Mouse (Mus musculus): ENCODE results near the gene Wwox. TPM values are rescaled to one million over a fixed set of nuclear protein-coding genes. Genes with fewer than 3 reads are reported as not detected.

The Wwox gene
- total and polyA plus RNA-seq, 3 experiments, result 7.8 to 11.5 (median 9.1) TPM

DNA sequence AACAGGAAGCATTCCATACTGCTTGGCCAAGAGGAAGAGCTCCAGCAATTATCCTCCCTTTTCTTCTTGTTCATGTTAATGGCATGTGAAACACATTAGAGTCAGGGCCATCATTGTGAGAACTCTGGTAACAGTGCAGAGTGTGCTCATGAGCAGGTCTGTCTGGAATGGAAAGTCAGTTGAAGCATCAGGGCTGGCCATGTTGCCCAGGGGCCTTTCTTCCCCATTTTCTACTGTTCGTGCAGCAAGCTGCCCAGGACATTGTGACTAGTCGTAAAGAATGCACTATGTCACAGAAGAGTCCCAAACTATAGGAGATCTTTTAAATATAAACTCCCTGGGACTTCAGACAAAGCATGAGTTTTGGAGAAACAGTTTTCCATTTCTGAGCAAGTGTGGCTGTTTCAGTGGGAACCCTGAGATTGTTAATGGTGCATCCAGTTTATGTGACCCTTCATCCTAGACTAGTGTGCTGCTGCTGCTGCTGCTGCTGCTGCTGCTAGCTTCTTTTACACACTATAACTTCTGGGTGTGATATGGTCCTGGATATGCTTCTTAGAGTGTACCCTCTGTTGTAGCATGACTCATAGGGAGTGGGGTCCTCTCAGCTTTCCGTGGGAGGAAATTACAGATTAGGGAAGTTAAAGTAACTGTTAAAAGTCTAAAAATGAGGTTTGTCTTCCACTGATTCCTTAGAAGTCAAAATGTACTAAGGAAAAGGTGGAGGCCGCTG is 133.7 kb downstream of the Wwox start:
- dilution Hi-C loops (cut with MboI; ENCODE audit: extremely low pct_ligation_motif_present, extremely low pct_unique_long_range_greater_than_20kb, low sequenced_read_pairs) (no loop called here), in situ Hi-C loops (cut with MboI; ENCODE audit: low pct_ligation_motif_present, low pct_unique_long_range_greater_than_20kb, low sequenced_read_pairs) (no loop called here)
- no peaks in the 10 kb centered on the region for H3K79me2 ChIP-seq (replicated peaks; ENCODE audit: control insufficient read depth, extremely low read depth, insufficient read depth, poor library complexity, severe bottlenecking)
- peaks cover 0 to 25% of the 10 kb centered on the region in 2 experiments; a peak in 2 of 4 replicates for H3K4me1 ChIP-seq (ENCODE audit: control insufficient read depth in 1 of 2, insufficient read depth in 2 of 2)
- TF ChIP-seq MAZ (IDR thresholded peaks at IDR 0.05; ENCODE audit: low read depth, low read length) (no peak), ELF1 (IDR thresholded peaks at IDR 0.05; ENCODE audit: low read depth, low read length) (no peak)
- H3K9ac ChIP-seq (ENCODE audit: insufficient read depth, low read depth), result no peak overlapping the region
- no peak overlapping the region for H3K4me3 ChIP-seq (replicated peaks in 1 of 3; ENCODE audit: low read depth in 2 of 3, low read length in 2 of 3, poor library complexity in 1 of 3)
- H3K27me3 ChIP-seq (replicated peaks), result no peaks in the 10 kb centered on the region
- H3K4me2 ChIP-seq (ENCODE audit: insufficient read depth, low read depth, poor library complexity, severe bottlenecking), result no peak overlapping the region
- no peak overlapping the region for H3K27ac ChIP-seq (ENCODE audit: insufficient read depth, low read depth)
- DNase-seq (ENCODE audit: extremely low read depth), result no peak
- H3K9me3 ChIP-seq (replicated peaks; ENCODE audit: low read length), result peaks cover 3% of the 10 kb centered on the region
- H3K36me3 ChIP-seq (replicated peaks in 1 of 2; ENCODE audit: control insufficient read depth in 1 of 2, insufficient read depth in 1 of 2, low read length in 1 of 2), result peaks cover 0 to 9% of the 10 kb centered on the region in 2 experiments

DNA sequence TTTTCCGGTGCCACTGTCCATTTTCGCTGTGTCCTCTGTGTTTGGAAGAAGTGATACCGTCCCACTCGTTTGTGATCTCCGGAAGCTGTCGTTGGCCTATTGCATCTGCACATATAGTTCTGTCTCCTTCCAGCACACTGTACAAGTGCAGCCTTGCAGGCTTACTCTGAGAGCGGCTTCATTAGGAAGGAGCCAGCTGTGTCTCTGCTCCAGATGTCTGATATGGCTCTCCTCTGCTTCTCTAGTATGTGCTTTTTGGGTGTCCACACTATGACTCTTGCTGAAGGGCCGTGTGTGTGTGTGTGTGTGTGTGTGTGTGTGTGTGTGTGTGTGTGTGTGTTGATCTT is 134.3 kb downstream of the Wwox start:
- Histone ChIP-seq H3K4me3 (replicated peaks in 1 of 3; ENCODE audit: low read depth in 2 of 3, low read length in 2 of 3, poor library complexity in 1 of 3) (no peak overlapping the region), H3K9me3 (replicated peaks; ENCODE audit: low read length) (peaks cover 5% of the 10 kb centered on the region), H3K79me2 (replicated peaks; ENCODE audit: control insufficient read depth, extremely low read depth, insufficient read depth, poor library complexity, severe bottlenecking) (no peaks in the 10 kb centered on the region), H3K4me1 (ENCODE audit: control insufficient read depth in 1 of 2, insufficient read depth in 2 of 2) (peaks cover 0 to 25% of the 10 kb centered on the region in 2 experiments; a peak in 2 of 4 replicates), H3K27me3 (replicated peaks) (no peaks in the 10 kb centered on the region), H3K27ac (ENCODE audit: insufficient read depth, low read depth) (no peak overlapping the region), H3K4me2 (ENCODE audit: insufficient read depth, low read depth, poor library complexity, severe bottlenecking) (no peak overlapping the region), H3K9ac (ENCODE audit: insufficient read depth, low read depth) (no peak overlapping the region), H3K36me3 (replicated peaks in 1 of 2; ENCODE audit: control insufficient read depth in 1 of 2, insufficient read depth in 1 of 2, low read length in 1 of 2) (peaks cover 0 to 13% of the 10 kb centered on the region in 2 experiments)
- in situ Hi-C loops (cut with MboI; ENCODE audit: low pct_ligation_motif_present, low pct_unique_long_range_greater_than_20kb, low sequenced_read_pairs) (no loop called here), dilution Hi-C loops (cut with MboI; ENCODE audit: extremely low pct_ligation_motif_present, extremely low pct_unique_long_range_greater_than_20kb, low sequenced_read_pairs) (no loop called here)
- TF ChIP-seq MEF2A (IDR thresholded peaks at IDR 0.05; ENCODE audit: borderline replicate concordance, low read depth, low read length) (no peak), MAZ (IDR thresholded peaks at IDR 0.05; ENCODE audit: low read depth, low read length) (no peak), CTCF (conservative IDR thresholded peaks at IDR 0.05 in 1 of 2, IDR thresholded peaks at IDR 0.05 in 1 of 2; ENCODE audit: low read depth in 2 of 2, low read length in 2 of 2) (no peak), MAFK (IDR thresholded peaks at IDR 0.05; ENCODE audit: insufficient replicate concordance, low read length) (no peak), USF1 (IDR thresholded peaks at IDR 0.05; ENCODE audit: low read depth, low read length) (no peak), ZC3H11A (IDR thresholded peaks at IDR 0.05; ENCODE audit: low read depth, low read length) (no peak), ZNF384 (IDR thresholded peaks at IDR 0.05; ENCODE audit: low read depth, low read length) (no peak), PAX5 (IDR thresholded peaks at IDR 0.05; ENCODE audit: low read length) (no peak), UBTF (IDR thresholded peaks at IDR 0.05; ENCODE audit: low read depth, low read length) (no peak), SIN3A (IDR thresholded peaks at IDR 0.05; ENCODE audit: low read length) (no peak), RAD21 (IDR thresholded peaks at IDR 0.05; ENCODE audit: low read depth, low read length) (no peak), USF2 (conservative IDR thresholded peaks at IDR 0.05; ENCODE audit: low read depth, low read length) (no peak), MYC (IDR thresholded peaks at IDR 0.05; ENCODE audit: low read depth, low read length) (no peak), EP300 (IDR thresholded peaks at IDR 0.05; ENCODE audit: low read length) (no peak), BHLHE40 (IDR thresholded peaks at IDR 0.05; ENCODE audit: low read depth, low read length) (no peak), E2F4 (IDR thresholded peaks at IDR 0.05; ENCODE audit: insufficient replicate concordance, low read depth, low read length) (no peak), ELF1 (IDR thresholded peaks at IDR 0.05; ENCODE audit: low read depth, low read length) (no peak), KAT2A (IDR thresholded peaks at IDR 0.05; ENCODE audit: insufficient replicate concordance, low read length) (no peak), NELFE (IDR thresholded peaks at IDR 0.05; ENCODE audit: low read depth, low read length) (no peak), NRF1 (IDR thresholded peaks at IDR 0.05; ENCODE audit: low read depth, low read length) (no peak)
- no peak for DNase-seq (ENCODE audit: extremely low read depth)
